Mouse (Mus musculus) cerebellum, postnatal 14 days (tissue): ENCODE results near the gene Runx2.

Experiments
- DNase-seq, 2 experiments: peaks; one replicate each; pipeline ENCODE4 v3.0.0; 2021; ENCODE audit warnings: mixed read lengths in 2 of 2

Runx2 gene

GRCm38 (mm10) chr17:44617741-44618140 lies 196.9 kb downstream of the Runx2 start:
- no peak for DNase-seq

DNA sequence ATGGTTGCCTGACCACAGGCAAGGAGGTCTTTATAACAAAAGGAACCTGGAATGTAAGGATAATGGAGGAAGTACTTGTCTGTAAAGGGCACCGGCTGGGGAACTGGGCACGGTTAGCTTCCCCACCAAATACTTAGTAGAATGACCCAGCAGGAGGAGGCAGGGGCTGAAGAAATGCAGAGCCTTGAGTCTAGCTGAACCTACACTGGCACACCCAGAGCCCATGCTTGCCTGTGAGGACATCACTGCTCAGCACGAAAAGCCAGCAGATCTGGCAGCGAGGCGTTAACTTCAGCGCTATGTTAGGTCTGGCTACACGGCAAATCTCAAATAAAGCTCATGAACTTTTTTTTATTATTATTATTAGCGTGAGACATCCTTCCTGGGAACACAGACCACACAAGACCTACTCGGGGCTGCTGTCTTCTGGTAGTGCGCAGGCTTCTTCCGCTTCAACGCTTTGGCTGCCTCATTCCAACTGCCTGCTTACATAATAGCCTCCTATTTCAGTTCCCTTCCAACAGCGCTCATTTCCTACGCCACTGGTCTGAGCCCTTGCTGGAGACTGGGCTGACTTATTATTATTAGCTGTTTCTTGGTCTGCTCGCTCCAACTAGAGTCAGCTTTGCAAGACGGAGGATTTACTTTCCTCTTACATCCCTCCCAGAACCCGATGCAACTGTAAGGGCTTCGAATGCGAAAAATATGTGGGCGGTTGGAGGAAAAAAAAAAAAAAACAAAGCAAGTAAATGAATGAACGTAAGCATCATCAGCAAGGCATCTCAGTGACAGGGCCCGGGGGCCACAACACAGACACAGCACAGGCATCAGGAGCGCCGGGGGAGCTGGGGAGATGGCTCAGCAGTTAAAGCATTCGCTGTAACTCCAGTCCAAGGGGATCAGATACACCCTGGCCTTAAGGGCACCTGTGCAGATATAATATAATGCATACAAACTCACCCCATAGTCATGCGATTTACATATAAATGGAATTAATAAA lies 200.6 kb downstream of the Runx2 start:
- DNase-seq: peak; percentile 84 to 90

- DNase-seq: peak; percentile 4 to 19
Measured at GRCm38 (mm10) chr17:44612641-44613040, 202.0 kb downstream of the Runx2 start.

DNA sequence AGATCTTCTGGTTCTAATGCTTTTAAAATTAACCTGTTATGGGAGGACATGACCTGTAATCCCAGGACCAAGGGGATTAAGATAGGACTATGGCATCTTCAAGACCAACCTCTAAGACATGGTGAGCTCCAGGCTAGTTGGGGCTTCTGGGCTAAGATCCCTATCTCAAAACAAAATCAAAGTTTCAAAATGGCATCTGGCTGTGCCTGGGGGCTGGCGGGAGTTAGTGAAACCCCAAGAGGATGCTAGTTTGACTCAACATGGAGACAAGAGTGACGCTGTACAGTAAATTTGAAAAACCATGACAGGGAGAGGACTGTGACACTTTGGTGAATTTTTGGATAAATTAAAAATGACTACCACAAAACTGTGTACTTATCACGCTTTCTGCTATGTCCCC lies 202.6 kb downstream of the Runx2 start:
- DNase-seq: no peak

DNA sequence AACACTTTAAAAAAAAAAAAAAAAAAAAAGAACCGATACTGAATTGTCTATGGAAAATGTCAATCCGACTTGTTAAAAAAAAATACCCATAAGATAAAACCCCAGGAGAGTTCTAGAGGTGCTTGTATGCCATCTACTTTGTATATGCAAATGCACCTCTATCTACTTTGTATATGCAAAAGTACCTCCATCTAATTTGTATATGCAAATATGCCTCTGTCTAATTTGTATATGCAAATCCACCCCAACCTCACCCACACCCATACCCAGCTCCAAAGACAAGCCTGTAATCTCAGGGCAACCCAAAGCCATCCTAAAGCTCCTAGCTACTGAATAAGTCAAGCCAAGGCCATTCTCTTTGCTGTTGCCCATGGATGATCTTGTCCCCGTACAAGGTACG lies 203.1 kb downstream of the Runx2 start:
- no peak for DNase-seq

DNA sequence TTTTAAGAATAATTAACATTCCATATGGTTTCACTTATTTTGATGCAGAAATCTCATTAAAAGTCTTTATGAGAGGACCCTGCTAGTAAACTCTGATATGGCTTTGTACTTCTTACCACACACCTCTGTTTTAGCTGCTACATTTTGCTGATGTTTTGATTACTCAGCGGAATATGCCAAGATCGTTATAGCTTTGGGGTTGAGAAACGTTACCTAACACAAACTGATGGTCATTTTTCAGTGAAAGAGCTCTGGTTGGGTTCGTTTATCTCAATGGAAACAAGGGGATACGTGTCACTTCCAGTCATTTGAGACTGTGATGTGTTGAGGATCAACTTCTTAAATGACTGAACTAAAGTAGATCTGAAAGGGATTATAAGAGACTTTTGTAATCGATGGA lies 203.8 kb downstream of the Runx2 start:
- no peak for DNase-seq

DNA sequence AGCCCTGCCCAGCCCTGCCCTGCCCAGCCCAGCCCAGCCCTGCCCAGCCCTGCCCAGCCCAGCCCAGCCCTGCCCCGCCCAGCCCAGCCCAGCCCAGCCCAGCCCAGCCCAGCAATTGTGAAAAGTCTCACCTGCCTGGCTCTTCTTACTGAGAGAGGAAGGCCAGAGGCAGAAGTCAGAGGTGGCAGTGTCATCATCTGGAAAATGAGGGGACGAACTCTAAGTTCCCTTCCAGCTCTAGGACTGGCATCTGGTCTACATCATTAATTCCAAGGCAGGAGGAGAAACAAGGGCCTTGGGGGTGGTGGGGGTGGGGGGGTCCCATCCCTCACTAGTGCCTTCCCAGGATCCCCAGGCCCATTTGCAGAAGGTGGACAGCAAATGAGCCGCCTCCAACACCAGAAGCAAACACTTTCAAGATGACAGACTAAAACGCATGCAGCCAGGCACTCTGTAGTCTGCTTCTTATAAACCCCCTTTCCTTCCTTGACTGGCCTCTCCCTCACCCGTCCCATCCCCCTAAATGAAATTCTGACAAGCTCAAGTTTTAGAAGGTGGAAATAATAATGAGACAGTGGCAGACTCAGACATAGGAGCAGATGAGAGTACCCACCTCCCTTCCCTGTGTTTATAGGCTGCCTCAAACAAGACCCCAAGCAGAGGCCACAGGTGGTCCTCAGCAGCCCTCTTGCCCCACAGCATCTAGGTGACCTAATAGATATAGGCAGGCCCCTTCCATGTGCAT lies 204.5 kb downstream of the Runx2 start:
- DNase-seq: no peak

DNA sequence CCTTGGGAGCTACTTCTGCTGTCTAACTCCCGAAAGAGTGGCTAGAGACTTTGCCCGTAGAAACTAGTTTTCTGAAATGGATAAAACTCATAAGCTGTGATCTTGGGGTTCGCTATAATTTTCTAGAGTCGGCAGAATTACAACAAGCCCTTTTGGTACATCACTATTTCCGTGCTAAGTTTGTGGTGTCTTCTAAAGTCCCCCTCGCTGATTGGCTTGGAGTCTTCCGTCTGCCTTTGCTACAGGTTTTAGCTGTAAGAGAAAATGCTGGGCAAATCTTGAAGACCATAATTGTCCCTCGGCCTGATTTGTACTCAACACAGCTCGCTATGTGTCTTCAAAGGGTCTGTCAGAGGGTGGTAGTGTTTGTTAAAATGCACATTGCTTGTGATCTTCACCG lies 205.2 kb downstream of the Runx2 start:
- no peak for DNase-seq

DNA sequence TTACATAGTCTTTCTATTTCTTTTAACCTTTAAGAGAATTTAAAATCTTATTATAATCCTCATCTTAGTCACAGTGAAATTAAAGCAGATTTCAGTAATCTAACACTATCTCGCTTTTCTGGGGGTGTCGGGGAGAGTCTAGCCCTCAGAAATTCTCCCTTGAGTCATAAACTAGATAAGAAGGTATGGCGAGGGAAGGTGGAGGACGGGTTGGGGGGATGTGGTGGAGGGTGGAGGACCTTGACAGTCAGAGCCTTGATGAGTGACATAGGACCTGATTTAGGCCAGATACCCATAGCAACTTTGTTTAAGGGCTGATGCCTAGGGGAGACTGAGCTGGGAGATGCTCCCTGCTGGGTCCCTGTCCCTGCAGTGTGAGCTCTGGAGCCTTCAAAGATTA lies 205.7 kb downstream of the Runx2 start:
- no peak for DNase-seq

DNA sequence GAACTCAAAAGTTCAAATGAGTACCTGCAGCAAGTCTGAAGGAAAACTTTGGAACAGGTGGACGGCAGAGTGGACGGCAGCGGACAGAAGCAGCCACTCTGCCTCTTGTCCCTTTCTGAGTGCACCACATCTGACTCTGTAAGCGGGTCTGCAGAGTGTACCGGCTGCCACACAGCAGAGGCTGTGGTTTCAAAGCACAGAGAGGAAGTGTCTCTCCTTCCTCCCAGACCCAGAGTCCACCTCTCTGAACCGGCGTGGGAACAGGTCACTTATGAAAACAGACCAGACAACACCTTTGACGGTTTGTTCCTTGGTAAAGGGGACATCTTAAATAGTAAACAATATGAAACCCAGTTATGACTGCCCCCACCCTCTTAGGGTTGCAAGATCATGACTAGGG lies 207.2 kb downstream of the Runx2 start:
- DNase-seq: no peak

GRCm38 (mm10) chr17:44606245-44606644 lies 208.4 kb downstream of the Runx2 start:
- DNase-seq: no peak

DNA sequence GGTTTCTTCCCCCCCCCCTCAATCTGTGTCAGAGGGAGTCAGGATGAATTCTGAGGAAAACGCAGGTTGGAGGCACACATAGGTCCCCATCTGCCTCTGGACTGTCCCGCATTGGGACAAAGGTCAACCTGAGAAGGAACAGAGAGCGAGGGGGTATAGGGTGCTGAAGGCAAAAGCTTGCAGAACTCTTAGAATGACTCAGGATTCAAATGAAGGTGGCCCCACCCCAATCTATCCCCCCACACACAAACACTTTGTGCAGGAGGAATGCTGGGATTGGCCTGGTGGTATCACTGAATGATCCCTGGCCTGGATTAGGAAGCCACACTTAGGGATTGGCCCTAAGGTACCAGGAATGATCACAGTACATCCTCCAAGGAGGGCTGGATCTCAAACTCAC lies 208.8 kb downstream of the Runx2 start:
- DNase-seq: no peak

DNA sequence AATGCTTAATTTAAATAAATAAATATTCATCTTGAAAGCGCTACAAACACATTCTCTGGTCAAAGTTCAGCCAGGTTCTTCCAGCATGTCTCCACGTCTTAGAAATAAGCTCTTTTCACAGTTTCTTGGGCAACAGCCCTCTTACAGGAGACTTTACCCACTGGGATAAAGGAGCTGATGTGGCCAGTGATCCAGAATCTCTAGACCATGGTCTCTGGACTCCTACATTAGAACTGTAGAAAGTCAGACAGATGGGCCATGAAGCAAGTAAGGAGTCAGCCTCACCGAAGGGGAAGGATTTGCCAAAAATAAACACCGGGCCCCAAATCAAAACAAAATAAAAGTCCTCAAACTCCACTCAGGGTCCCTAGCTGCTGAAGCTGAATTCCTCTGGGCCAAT lies 211.4 kb downstream of the Runx2 start:
- DNase-seq: no peak

DNA sequence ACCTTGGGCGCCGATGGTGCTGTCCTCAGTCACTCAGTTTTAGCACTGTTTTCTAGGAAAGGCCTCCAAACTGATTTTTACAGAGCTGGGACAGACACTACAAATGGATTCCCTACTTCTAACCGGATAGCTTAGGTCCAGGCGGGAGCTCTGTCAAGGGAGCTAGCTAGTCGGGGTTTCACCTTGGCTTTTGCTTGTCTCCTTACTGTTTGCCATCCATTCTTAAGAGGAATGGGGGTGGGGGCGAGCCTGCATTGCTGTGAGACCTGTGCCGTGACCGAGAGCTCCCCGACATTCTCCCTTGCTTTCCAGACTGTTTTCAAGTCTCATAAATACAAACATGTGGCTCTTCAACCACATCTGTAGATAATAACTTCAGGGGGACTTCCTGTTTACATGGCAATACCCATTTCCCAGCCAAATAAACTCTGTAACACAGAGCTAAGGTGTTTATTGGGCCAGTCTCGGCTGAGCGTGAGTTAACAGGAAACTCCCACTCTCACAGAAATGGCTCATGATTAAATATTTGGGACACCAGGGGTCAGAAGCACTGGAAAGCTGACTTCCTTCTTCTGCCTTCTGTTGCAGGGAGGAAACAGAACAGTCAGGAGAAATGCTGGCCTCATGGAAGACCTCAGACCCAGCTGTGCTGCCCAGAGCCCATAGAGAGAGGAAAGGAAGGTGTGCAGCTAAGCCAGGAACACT lies 213.1 kb downstream of the Runx2 start:
- DNase-seq: no peak

DNA sequence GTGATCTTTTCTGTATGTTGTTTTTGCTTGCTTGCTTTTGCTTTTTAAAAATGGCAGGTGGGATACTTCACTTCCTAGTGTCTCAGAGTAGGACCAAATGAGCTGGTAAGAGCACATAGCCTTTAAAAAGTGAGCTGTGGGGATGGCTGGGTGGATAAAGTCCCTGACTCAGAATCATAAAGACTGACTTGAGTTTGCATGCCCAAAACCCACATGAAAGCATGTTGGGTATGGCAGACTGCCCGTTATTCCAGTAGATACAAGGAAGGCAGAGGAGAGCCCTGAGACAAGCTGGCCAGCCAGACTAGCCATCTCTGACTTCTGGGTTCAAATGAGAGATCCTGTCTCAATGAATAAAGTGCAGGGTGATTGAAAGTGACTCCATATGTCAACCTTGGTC lies 214.7 kb downstream of the Runx2 start:
- DNase-seq: no peak

DNA sequence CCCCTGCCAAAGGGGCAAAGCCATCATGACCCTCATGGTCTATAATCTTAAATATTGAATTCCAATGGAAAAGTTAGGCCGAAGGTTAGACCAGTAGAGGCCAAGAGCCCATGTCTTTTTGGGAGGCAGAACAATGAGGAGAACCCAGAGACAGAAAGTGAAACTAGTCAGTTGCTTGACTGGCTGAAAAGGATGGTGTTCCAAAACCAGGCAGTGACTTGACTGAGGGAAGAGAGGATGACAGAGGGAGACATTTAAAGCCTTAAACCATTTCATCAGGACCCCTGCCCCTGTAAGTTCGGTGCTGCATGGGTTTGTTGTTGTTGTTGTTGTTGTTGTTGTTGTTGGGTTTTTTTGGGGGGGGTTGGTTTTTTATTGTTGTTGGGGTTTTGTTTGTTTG lies 215.5 kb downstream of the Runx2 start:
- DNase-seq: no peak

GRCm38 (mm10) chr17:44597918-44598504 lies 216.6 kb downstream of the Runx2 start:
- no peak for DNase-seq

GRCm38 (mm10) chr17:44592737-44593090 lies 221.9 kb downstream of the Runx2 start:
- no peak for DNase-seq

- no peak for DNase-seq
Measured at GRCm38 (mm10) chr17:44592067-44592736, 222.4 kb downstream of the Runx2 start.

GRCm38 (mm10) chr17:44588470-44588869 lies 226.1 kb downstream of the Runx2 start:
- DNase-seq: no peak

DNA sequence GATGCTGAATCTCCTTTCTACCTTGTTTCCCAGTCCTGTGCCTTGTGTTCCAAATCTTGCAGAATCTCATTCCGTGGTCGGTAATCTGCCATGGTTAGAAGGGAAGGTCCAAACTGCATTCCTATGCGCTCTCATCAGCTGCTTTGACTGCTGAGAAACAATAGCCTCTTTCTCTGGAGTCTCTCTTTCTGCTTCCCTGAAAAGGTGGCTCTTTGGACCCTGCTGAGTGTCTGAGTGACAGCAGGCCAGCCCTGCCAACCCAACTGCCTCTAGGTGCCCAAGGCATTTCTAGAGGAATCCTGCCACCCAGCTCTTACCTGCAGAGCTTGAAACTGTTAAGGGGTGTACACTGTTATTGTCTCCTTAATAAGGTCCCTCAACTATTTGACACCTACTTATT lies 226.6 kb downstream of the Runx2 start:
- DNase-seq: no peak

- DNase-seq: no peak
Measured at GRCm38 (mm10) chr17:44586196-44586595, 228.4 kb downstream of the Runx2 start.
